Mouse (Mus musculus): Measurements from ENCODE around the gene Zfp652. TPM values are rescaled to one million over a fixed set of nuclear protein-coding genes. Genes with fewer than 3 reads are reported as not detected.
"Not testable (repeated sequence)": the region's sequence is repeated elsewhere in the genome, so short reads cannot be mapped to it uniquely, and the experiment has no call there.

The Zfp652 gene
- total and polyA plus RNA-seq, 3 experiments = 16.1 to 54.4 (median 47.6) TPM

DNA sequence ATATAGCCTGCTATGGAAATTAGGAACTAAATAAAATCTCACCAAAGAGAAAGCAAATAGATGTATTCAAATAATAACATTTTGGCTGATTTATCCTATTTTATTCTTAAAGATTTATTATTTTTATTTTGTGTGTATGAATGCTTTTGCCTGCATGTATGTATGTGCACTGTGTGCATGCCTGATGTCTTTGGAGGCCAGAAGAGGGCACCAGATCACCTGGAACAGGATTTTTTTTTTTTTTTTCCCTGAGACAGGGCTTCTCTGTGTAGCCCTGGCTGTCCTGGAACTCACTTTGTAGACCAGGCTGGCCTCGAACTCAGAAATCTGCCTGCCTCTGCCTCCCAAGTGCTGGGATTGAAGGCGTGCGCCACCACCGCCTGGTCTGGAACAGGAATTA is 42.7 kb downstream of the Zfp652 start:
- H3K27ac ChIP-seq; H3K36me3 ChIP-seq (ENCODE audit: control insufficient read depth, insufficient read depth, low read length); intact Hi-C loops (cut with DNase I); DNase-seq; H3K4me1 ChIP-seq (ENCODE audit: control insufficient read depth, insufficient read depth, low read length); H3K4me3 ChIP-seq; H3K79me2 ChIP-seq (replicated peaks; ENCODE audit: control insufficient read depth, insufficient read depth, low read length); H3K9ac ChIP-seq (ENCODE audit: low read depth, low read length); H3K27me3 ChIP-seq (ENCODE audit: control insufficient read depth, insufficient read depth, low read length): not testable (repeated sequence)
- WGBS = 93% methylated on average over 4 of the region's 4 CpGs
- TF ChIP-seq CTCF (IDR thresholded peaks at IDR 0.05) = peak; percentile 33

DNA sequence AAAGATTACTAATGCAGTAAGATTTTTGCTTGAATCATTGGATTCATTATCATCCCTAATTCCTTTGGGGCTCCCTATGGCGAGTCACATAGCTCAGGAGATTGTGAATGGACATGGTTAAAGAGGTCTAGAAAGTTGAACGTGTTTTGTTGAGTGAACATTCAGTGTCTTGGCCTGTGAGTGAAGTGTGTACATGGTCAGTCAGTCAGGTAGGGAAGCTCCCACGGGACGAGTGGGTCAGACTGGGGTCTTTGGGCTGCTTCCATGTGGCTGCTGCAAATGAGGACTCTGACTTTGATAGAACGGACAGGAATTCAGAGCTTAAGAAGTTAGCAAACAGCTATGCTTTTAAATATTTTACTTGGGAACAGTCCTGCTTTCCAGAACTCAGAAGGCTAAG is 48.0 kb downstream of the Zfp652 start:
- DNase-seq = no peak
- TF ChIP-seq CTCF (IDR thresholded peaks at IDR 0.05) = no peak
- TF ChIP-seq EP300 (IDR thresholded peaks at IDR 0.05; ENCODE audit: insufficient read depth, low read depth, low read length) = no peak
- TF ChIP-seq POLR2A (IDR thresholded peaks at IDR 0.05; ENCODE audit: insufficient read depth, low read depth, low read length) = no peak
- H3K4me1 ChIP-seq (ENCODE audit: control insufficient read depth, insufficient read depth, low read length) = no peaks in the 10 kb centered on the region
- intact Hi-C loops (cut with DNase I) = no loop called here
- WGBS = 83% methylated on average over 5 of the region's 5 CpGs
- no peaks in the 10 kb centered on the region for H3K27me3 ChIP-seq (ENCODE audit: control insufficient read depth, insufficient read depth, low read length)
- H3K79me2 ChIP-seq (replicated peaks; ENCODE audit: control insufficient read depth, insufficient read depth, low read length) = no peaks in the 10 kb centered on the region
- no peak overlapping the region for H3K4me3 ChIP-seq
- H3K36me3 ChIP-seq (ENCODE audit: control insufficient read depth, insufficient read depth, low read length) = no peaks in the 10 kb centered on the region
- H3K9ac ChIP-seq (ENCODE audit: low read depth, low read length) = no peak overlapping the region
- no peak overlapping the region for H3K27ac ChIP-seq

DNA sequence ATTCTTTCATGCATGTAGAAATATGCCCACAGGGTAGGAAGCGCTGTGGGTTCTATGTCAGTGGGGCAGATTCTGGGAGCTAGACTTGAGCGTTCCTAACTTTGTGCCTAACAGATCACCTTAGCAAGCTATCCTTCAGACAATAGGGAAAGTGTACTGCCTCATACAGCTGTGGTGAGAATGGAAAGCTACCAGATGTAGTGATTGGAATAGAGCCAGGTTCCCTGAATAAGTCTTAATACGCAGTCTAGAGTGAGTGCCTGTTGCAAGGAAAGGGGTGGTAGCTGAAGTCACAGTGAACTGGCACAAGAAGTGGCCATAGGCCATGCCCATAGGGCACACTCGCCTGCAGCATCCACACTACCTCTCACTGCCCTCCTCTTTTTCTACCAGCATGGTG is 50.5 kb downstream of the Zfp652 start:
- Histone ChIP-seq H3K27me3 (ENCODE audit: control insufficient read depth, insufficient read depth, low read length) (no peaks in the 10 kb centered on the region), H3K79me2 (replicated peaks; ENCODE audit: control insufficient read depth, insufficient read depth, low read length) (no peaks in the 10 kb centered on the region), H3K4me1 (ENCODE audit: control insufficient read depth, insufficient read depth, low read length) (no peaks in the 10 kb centered on the region), H3K9ac (ENCODE audit: low read depth, low read length) (no peak overlapping the region), H3K27ac (no peak overlapping the region), H3K36me3 (ENCODE audit: control insufficient read depth, insufficient read depth, low read length) (no peaks in the 10 kb centered on the region), H3K4me3 (no peak overlapping the region)
- DNase-seq = no peak
- intact Hi-C loops (cut with DNase I) = no loop called here
- 74% methylated on average over 4 of the region's 4 CpGs for WGBS
- TF ChIP-seq EP300 (IDR thresholded peaks at IDR 0.05; ENCODE audit: insufficient read depth, low read depth, low read length) (no peak), POLR2A (IDR thresholded peaks at IDR 0.05; ENCODE audit: insufficient read depth, low read depth, low read length) (no peak), CTCF (IDR thresholded peaks at IDR 0.05) (no peak)

DNA sequence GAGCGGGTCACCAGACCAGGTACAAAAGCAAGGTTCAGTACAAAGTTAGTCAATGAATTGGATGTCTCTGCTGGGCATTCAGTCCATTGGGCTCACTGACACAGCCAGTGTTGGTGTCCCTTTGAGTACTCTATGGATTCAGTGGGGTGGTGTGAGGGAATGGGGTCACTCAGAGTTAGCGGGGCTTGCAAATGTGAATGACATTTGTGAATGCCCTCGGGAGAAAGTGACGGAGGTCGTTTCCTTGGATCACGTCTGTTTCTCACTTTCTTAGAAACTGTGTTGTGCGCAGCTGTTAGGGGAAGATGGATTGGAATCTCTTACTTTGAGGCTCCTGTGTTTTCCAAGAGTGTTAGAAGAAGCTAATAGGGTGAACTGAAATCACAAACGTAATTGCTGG is 52.3 kb downstream of the Zfp652 start:
- H3K4me1 ChIP-seq (ENCODE audit: control insufficient read depth, insufficient read depth, low read length) = no peaks in the 10 kb centered on the region
- no peaks in the 10 kb centered on the region for H3K36me3 ChIP-seq (ENCODE audit: control insufficient read depth, insufficient read depth, low read length)
- H3K79me2 ChIP-seq (replicated peaks; ENCODE audit: control insufficient read depth, insufficient read depth, low read length) = no peaks in the 10 kb centered on the region
- no peak for DNase-seq
- no peak overlapping the region for H3K27ac ChIP-seq
- TF ChIP-seq CTCF (IDR thresholded peaks at IDR 0.05) (no peak), POLR2A (IDR thresholded peaks at IDR 0.05; ENCODE audit: insufficient read depth, low read depth, low read length) (no peak), EP300 (IDR thresholded peaks at IDR 0.05; ENCODE audit: insufficient read depth, low read depth, low read length) (no peak)
- no peak overlapping the region for H3K9ac ChIP-seq (ENCODE audit: low read depth, low read length)
- WGBS = 88% methylated on average over 8 of the region's 8 CpGs
- no peaks in the 10 kb centered on the region for H3K27me3 ChIP-seq (ENCODE audit: control insufficient read depth, insufficient read depth, low read length)
- no peak overlapping the region for H3K4me3 ChIP-seq
- intact Hi-C loops (cut with DNase I) = no loop called here

DNA sequence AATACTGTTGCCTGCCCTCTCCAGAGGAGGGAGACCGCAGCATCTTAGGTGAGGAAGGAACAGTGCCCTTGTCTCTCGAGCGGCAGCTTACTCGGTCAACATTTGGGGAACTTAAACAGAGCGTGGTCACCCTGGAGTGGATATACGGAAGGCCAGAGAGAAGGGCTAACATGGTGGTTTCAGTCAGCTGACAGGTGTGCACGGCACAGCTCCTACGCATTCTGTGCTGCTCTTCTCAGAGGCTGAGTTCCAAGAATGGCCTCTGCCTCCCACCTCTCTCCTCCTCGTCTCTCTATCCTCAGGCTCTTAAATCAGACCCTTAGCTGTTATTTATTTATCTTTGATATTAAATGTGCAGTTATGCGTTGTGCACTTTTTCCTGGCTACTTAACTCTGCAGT is 52.9 kb downstream of the Zfp652 start:
- intact Hi-C loops (cut with DNase I) = no loop called here
- 87% methylated on average over 10 of the region's 10 CpGs for WGBS
- H3K9ac ChIP-seq (ENCODE audit: low read depth, low read length) = no peak overlapping the region
- H3K27ac ChIP-seq = no peak overlapping the region
- H3K4me1 ChIP-seq (ENCODE audit: control insufficient read depth, insufficient read depth, low read length) = no peaks in the 10 kb centered on the region
- H3K4me3 ChIP-seq = no peak overlapping the region
- no peaks in the 10 kb centered on the region for H3K36me3 ChIP-seq (ENCODE audit: control insufficient read depth, insufficient read depth, low read length)
- no peak for TF ChIP-seq EP300 (IDR thresholded peaks at IDR 0.05; ENCODE audit: insufficient read depth, low read depth, low read length)
- no peak for TF ChIP-seq CTCF (IDR thresholded peaks at IDR 0.05)
- TF ChIP-seq POLR2A (IDR thresholded peaks at IDR 0.05; ENCODE audit: insufficient read depth, low read depth, low read length) = no peak
- H3K27me3 ChIP-seq (ENCODE audit: control insufficient read depth, insufficient read depth, low read length) = no peaks in the 10 kb centered on the region
- H3K79me2 ChIP-seq (replicated peaks; ENCODE audit: control insufficient read depth, insufficient read depth, low read length) = no peaks in the 10 kb centered on the region
- no peak for DNase-seq

DNA sequence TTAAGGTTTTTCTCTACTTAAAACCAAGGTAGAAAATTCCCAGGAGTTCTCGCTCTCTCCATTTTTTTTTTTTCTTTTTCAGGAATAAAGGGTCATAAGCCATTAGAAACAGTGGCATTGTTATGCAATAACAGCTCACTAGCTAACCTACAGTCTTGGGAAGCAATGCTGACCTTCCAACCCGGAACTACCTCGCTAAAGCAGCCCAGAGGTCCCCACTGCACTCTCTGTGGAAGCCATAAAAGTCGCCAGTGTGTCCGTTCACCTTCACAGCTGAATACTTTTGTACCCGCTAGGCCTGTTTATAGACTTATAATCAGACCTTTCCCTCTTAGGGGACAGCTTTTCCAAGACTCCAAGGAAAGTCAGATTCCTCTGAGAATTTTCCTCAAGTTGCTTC is 55.8 kb downstream of the Zfp652 start:
- intact Hi-C loops (cut with DNase I) = no loop called here
- 82% methylated on average over 6 of the region's 6 CpGs for WGBS
- H3K36me3 ChIP-seq (ENCODE audit: control insufficient read depth, insufficient read depth, low read length) = peaks cover 4% of the 10 kb centered on the region

More for the DNA sequence above, 55.8 kb downstream of the Zfp652 start:
- no peak for DNase-seq
- H3K4me3 ChIP-seq = no peak overlapping the region
- no peak overlapping the region for H3K9ac ChIP-seq (ENCODE audit: low read depth, low read length)
- no peak for TF ChIP-seq POLR2A (IDR thresholded peaks at IDR 0.05; ENCODE audit: insufficient read depth, low read depth, low read length)
- TF ChIP-seq EP300 (IDR thresholded peaks at IDR 0.05; ENCODE audit: insufficient read depth, low read depth, low read length) = no peak
- TF ChIP-seq CTCF (IDR thresholded peaks at IDR 0.05) = no peak
- no peaks in the 10 kb centered on the region for H3K27me3 ChIP-seq (ENCODE audit: control insufficient read depth, insufficient read depth, low read length)
- no peak overlapping the region for H3K27ac ChIP-seq
- no peaks in the 10 kb centered on the region for H3K79me2 ChIP-seq (replicated peaks; ENCODE audit: control insufficient read depth, insufficient read depth, low read length)
- peaks cover 16% of the 10 kb centered on the region for H3K4me1 ChIP-seq (ENCODE audit: control insufficient read depth, insufficient read depth, low read length)

Data from heart, adult 2 months (tissue).